Mouse (Mus musculus): ENCODE measurements around the gene Ddx46. TPM values are rescaled to one million over a fixed set of nuclear protein-coding genes. Genes with fewer than 3 reads are reported as not detected.
A peak's percentile ranks its signal among the peaks of the same experiment; 100 is the strongest.

Ddx46 gene
- total RNA-seq, 2 experiments from 2014 or later, result 26.0 TPM

DNA sequence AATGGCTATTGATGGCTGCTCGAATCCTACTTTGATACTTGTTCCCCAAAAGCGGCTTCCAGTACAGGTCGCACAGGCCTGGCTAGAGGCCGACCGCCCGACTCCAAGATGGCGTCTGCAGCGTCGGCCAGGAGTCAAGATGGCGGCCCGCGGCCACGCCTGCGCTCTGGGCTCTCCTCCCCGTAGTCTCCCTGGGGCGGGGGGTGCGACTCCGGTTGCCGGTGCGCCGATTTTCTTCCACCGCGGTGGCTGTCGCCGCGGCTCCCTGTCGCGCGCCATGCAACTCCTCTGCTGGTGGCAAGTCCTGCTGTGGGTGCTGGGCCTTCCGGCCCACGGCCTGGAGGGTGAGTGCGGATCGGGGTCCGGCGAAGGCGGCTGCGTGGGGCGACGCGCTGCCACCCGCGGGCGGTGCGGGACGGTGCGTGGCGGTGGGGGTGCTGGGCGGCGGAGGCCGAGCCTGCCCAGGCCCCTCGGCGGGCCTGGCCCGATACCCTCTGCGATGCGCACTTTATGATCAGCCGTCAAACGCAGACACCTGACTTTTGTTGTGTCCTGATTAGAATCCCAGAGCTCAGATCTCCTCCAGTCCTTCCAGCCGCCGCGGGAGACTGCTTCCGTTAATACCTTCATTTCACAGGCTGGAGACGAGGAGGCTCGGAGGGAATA lies 79.8 kb downstream of the Ddx46 start, which contains the start of gene Txndc15:
Gene Txndc15, plus strand, starts transcription at position 150 of the 666 bp plus-strand sequence.
- peak; percentile 92 to 94 for DNase-seq
- intact Hi-C loops (cut with DNase I), result no loop called here

DNA sequence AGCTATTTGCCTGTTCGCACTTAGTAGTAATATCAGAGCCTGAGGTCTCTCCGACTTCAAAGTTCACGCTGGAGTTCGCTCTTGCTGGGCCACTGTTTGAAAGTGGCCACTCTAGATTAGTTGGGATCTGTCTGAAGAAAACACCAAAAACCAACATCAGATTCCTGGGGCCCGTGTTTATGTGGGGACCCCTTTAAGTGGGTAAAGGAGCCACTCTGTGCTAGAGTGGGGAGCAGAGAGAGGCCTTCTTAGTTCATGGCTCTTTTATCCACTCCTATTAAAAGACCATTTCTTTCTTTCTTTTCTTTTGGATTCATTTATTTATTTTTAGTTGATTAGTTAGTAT lies 80.3 kb downstream of the Ddx46 start:
- DNase-seq, result no peak
- intact Hi-C loops (cut with DNase I), result no loop called here

DNA sequence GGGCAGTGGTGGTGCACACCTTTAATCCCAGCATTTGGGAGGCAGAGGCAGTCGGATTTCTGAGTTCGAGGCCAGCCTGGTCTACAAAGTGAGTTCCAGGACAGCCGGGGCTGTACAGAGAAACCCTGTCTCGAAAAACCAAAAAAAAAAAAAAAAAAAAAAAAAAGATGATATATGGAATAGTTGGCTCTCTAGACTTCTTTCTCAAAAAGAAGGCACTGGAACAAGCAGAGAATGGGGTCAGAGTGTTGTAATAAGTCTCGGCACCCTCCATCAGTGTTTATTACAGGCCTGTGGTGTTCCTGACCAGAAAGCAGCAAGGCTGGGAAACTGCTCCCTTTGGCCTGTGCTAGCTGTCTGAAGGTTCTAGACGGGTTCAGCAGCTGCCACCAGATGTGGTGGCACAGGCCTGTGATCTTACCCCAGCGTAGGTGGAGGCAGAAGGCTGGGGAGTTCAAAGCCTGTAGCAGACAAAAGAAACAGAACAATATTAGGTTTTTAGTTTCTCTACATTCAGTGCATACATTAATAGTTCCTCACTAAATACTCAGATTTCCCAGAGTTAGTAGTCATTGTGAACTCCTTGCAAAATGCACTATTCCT lies 81.2 kb downstream of the Ddx46 start:
- intact Hi-C loops (cut with DNase I), result no loop called here
- no peak for DNase-seq

DNA sequence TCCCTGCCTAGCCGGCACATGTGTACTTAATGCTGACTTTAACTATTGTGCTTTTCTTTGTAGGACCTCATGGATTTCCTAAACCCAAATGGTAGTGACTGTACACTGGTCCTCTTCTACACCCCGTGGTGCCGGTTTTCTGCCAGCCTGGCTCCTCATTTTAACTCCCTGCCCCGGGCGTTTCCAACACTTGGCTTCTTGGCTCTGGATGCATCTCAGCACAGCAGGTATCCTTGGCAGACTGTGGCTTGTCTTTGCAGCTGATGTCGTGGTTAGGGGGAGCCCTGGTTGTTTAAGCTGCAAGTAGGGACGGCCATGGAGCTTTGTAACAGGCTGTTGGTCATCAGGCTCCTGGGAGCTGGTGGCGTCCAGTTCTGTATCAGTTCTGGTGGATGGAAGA lies 86.7 kb downstream of the Ddx46 start:
- intact Hi-C loops (cut with DNase I), result no loop called here
- DNase-seq, result no peak

DNA sequence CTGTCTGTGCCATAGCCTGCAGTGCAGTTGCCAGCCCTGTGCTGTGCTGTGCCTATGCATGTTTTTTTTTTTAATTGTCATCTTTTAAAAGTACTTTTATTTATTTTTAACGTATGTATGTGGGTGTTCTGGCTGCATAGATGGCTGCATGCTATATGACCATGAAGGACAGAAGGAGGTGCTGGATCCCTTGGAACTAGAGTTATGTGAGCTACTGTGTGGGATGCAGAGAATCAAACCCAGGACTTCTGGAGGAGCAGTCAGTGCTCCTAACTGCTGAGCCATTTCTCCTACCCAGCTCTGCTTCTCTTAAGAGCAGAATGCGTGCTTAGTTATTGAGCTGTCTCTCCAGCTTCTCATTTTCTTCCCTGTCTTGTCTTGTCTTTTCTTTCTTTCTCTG lies 87.2 kb downstream of the Ddx46 start:
- intact Hi-C loops (cut with DNase I), result no loop called here

DNA sequence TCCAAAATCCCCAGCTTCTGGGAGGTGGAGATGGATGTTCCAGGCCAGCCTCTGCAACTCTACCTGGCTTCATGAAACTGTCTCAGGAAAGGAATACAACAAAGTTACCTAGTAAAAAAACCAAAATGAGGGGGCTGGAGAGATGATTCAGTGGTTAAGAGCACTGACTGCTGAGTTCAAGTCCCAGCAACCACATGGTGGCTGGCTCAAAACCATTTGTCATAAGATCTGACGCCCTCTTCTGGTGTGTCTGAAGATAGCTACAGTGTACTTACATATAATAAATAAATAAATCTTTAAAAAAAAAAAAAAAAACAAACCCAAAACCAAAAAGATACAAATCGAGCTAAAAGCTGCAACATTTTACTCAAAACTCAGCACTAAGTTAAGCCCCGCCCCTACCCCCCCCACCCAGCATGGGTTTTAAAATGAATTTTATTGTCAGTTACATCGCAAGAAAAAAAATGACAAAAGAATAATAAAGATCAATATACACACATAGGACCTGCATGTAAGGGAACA lies 91.8 kb downstream of the Ddx46 start:
- DNase-seq, result peak in 1 of 2 experiments; percentile 13
- intact Hi-C loops (cut with DNase I), result loop anchor here (2.0 to 5.0 kb wide), 2 partner anchors 34 to 84 kb away; partner anchors contain the start of gene B230219D22Rik

More for the DNA sequence above, 87.2 kb downstream of the Ddx46 start:
- no peak for DNase-seq

DNA sequence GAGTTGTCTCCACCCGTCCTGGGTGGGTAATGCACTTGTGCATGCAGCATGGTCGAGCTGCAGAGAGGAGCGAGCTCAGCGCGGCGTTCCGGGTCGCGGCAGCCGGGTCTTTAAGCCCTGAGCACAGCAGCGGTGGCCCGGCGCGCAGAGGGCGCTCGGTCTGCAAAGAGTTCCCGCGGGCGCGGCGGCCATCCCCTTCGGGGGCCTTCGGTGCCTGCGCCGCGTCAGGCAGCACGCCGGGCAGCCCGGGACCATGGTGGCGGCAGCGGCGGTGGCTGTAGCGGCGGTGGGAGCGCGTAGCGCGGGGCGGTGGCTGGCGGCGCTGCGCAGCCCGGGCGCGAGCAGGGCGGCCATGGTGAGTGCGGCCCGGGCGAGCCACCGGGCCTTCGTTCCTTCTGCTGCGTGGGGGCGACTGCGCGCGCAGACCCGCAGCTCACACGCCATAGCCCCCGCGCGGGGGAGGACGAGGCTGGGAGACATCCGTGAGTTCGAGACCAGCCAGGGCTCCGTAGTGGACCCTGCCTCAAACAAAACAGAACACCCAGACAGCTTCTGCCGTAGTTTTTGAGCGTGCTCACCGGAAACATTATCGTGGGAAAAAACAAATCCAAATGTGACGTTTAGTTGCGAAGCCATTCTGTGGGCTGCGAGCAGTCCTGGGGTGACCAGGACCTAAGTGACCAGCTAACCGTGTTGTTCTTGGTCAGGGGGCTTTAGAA lies 92.5 kb downstream of the Ddx46 start, which contains the start of gene Pcbd2:
Gene Pcbd2, plus strand, starts transcription at position 249 of the 719 bp plus-strand sequence.
- intact Hi-C loops (cut with DNase I), result loop anchor here (2.0 to 5.0 kb wide), 2 partner anchors 34 to 85 kb away; partner anchors contain the start of gene B230219D22Rik

DNA sequence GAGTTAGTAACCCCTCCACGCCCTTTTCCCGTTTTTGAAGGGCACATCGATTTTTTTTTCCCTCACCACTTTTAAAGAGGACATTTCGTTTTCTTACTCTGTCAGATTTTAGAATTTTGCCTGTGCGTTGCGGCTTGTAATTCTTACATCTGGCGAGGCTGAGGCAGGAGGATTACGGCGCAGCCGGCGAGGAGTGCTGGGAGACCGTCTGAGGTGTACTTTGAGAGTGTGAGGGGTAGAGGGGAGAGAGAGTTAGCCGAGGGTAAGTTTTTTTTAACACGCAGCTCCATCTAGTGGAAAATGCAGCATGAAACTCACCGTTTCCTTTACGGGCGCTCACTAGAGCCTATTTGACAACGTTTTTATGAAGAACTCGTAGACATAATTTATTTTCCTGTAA lies 93.0 kb downstream of the Ddx46 start:
- DNase-seq, result peak; percentile 66 to 68
- intact Hi-C loops (cut with DNase I), result loop anchor here (2.0 to 5.0 kb wide), 4 partner anchors 35 to 127 kb away; partner anchors contain the start of gene B230219D22Rik

More for the DNA sequence above, 92.5 kb downstream of the Ddx46 start, which contains the start of gene Pcbd2:
- DNase-seq, result peak; percentile 92 to 93

DNA sequence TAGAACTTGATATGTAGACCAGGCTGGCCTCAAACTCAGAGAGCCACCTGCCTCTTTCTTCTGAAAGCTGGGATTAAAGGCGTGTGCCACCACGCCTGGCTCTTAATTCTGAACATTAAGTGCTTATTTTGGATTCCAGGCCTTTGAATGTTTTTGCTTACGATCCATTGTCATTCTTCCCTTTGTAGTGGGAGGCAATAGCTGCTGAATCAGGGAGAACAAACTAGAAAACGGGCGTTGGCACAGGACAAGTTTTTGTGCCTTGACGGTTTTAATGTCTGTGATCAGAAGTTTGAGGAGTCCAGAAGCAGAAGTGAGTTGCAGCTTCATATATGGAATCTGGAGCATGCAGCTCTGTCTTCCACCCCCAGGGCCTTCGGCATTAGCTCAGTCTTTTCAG lies 95.9 kb downstream of the Ddx46 start:
- intact Hi-C loops (cut with DNase I), result no loop called here
- no peak for DNase-seq

Other genes with a start within 250 kb of the Ddx46 start
- not detected for gene Slc34a1, start 236.8 kb upstream of the Ddx46 start, total RNA-seq (2021)
- not detected for gene Pfn3, start 219.8 kb upstream of the Ddx46 start, total RNA-seq (2021)
- gene F12, start 208.2 kb upstream of the Ddx46 start, total RNA-seq (2021), result not detected
- 10 to 100 TPM; 24.3 to 27.2 TPM for gene Grk6, start 190.0 kb upstream of the Ddx46 start, total RNA-seq (2021)
- 1 to 10 TPM in 1 of 2 experiments, under 1 TPM in 1; 0.81 to 1.6 TPM for gene Prr7, start 170.8 kb upstream of the Ddx46 start, total RNA-seq (2021)
- 10 to 100 TPM; 27.0 to 27.3 TPM for gene Dbn1, start 146.9 kb upstream of the Ddx46 start, total RNA-seq (2021)
- gene Pdlim7, start 121.4 kb upstream of the Ddx46 start, total RNA-seq (2021), result 10 to 100 TPM; 52.3 to 56.6 TPM
- gene Dok3, start 105.7 kb upstream of the Ddx46 start, total RNA-seq (2021), result 1 to 10 TPM; 1.9 to 2.3 TPM
- 10 to 100 TPM; 14.4 to 14.8 TPM for gene Ddx41, start 98.4 kb upstream of the Ddx46 start, total RNA-seq (2021)
- gene Fam193b, start 63.9 kb upstream of the Ddx46 start, total RNA-seq (2021), result 10 to 100 TPM; 24.8 to 26.9 TPM
- gene Tmed9, start 61.3 kb upstream of the Ddx46 start, total RNA-seq (2021), result 10 to 100 TPM; 83.3 to 89.3 TPM
- 10 to 100 TPM; 10.0 to 11.4 TPM for gene B4galt7, start 35.1 kb upstream of the Ddx46 start, total RNA-seq (2021)
- gene Caml, start 12.0 kb upstream of the Ddx46 start, total RNA-seq (2021), result 10 to 100 TPM; 13.9 to 14.1 TPM
- 10 to 100 TPM; 49.7 to 52.5 TPM for gene B230219D22Rik, start 58.1 kb downstream of the Ddx46 start, total RNA-seq (2021)
- 10 to 100 TPM; 36.2 to 37.3 TPM for gene Txndc15, start 79.6 kb downstream of the Ddx46 start, total RNA-seq (2021)
- 10 to 100 TPM; 36.3 to 37.4 TPM for gene Pcbd2, start 92.3 kb downstream of the Ddx46 start, total RNA-seq (2021)
- gene Catsper3, start 149.5 kb downstream of the Ddx46 start, total RNA-seq (2021), result under 1 TPM in 1 of 2 experiments, not detected in 1; 0.22 TPM
- not detected for gene Pitx1, start 201.2 kb downstream of the Ddx46 start, total RNA-seq (2021)